9 mouse cellular contexts compared by ENCODE assay signal in genomic region chr8:91051037-91051436, GRCm38 (mm10). TPM values are rescaled to one million over a fixed set of nuclear protein-coding genes. Genes with fewer than 3 reads are reported as not detected.
A peak's percentile ranks its signal among the peaks of the same experiment; 100 is the strongest.
DNase-seq lines count a peak whose midpoint lies in the region; ATAC-seq and TF ChIP-seq lines count a peak whose summit lies in the region.
"Had no signal": no experiment of that assay in that cellular context is flagged by ENCODE, and none has a peak within 500 bp of the region (broad histone marks: within the 10 kb centered on the region; RNA-seq: fewer than 3 reads in every experiment).

No protein-coding gene starts in this region.

- no peak overlapping the region for H3K27ac ChIP-seq in midbrain, embryonic 11.5 days (ENCODE audit: low read depth, low read length)
- no peak overlapping the region for H3K27ac ChIP-seq in midbrain, embryonic 10.5 days (replicated peaks)
- no peak overlapping the region for H3K27ac ChIP-seq in kidney, adult 2 months (ENCODE audit: insufficient read depth, low read depth, low read length)
- H3K27ac ChIP-seq in neural tube, embryonic 14.5 days (ENCODE audit: low read depth, low read length) = peak overlapping the region; percentile 13; the same call in 1 of the 2 replicates

- H3K4me3 ChIP-seq in midbrain, embryonic 11.5 days (ENCODE audit: low read depth, low read length) = no peak overlapping the region
- H3K4me3 ChIP-seq in midbrain, embryonic 10.5 days = no peak overlapping the region
- no peak overlapping the region for H3K4me3 ChIP-seq in kidney, adult 2 months (ENCODE audit: insufficient read depth, low read depth, low read length)
- no peak overlapping the region for H3K4me3 ChIP-seq in neural tube, embryonic 14.5 days (ENCODE audit: low read depth, low read length)

- no peak for TF ChIP-seq CTCF in kidney, adult 2 months (conservative IDR thresholded peaks at IDR 0.05; ENCODE audit: insufficient read depth, insufficient read length, low read depth, low read length)

- H3K4me2 ChIP-seq in midbrain, embryonic 11.5 days = no peak overlapping the region
- H3K4me2 ChIP-seq in neural tube, embryonic 14.5 days (ENCODE audit: low read depth, low read length) = no peak overlapping the region

- peaks cover 9% of the 10 kb centered on the region for H3K36me3 ChIP-seq in midbrain, embryonic 11.5 days (ENCODE audit: control insufficient read depth, insufficient read depth, low read length)
- peaks cover 73% of the 10 kb centered on the region for H3K36me3 ChIP-seq in midbrain, embryonic 10.5 days
- peaks cover 2% of the 10 kb centered on the region for H3K36me3 ChIP-seq in kidney, adult 2 months (ENCODE audit: control insufficient read depth, insufficient read depth, low read length)
- peaks cover 45% of the 10 kb centered on the region for H3K36me3 ChIP-seq in neural tube, embryonic 14.5 days (ENCODE audit: control insufficient read depth, insufficient read depth, low read length)

- ATAC-seq in midbrain, embryonic 11.5 days (ENCODE audit: low FRiP score) = no peak
- no peak for ATAC-seq in neural tube, embryonic 14.5 days (ENCODE audit: low read depth)
- ATAC-seq: Patski had no signal

- DNase-seq in midbrain, embryonic 11.5 days (ENCODE audit: low spot score, missing footprints) = peak; percentile 84
- no peak for DNase-seq in midbrain, embryonic 10.5 days (ENCODE audit: low spot score)
- DNase-seq in cerebellum, adult 11-12 months = peak; percentile 68
- DNase-seq in gastrocnemius, postnatal 10 days = peak; percentile 79
- peak; percentile 75 for DNase-seq in kidney, adult 2 months
- DNase-seq in left cerebral cortex, postnatal 4 days = peak; percentile 93
- DNase-seq in thymus, postnatal 25 days = no peak

- intact Hi-C loops in left cerebral cortex, postnatal 4 days (cut with DNase I) = no loop called here

- no peaks in the 10 kb centered on the region for H3K27me3 ChIP-seq in midbrain, embryonic 11.5 days (ENCODE audit: control insufficient read depth, insufficient read depth, low read length)
- H3K27me3 ChIP-seq in midbrain, embryonic 10.5 days (ENCODE audit: low read depth, poor library complexity, severe bottlenecking) = no peaks in the 10 kb centered on the region
- no peaks in the 10 kb centered on the region for H3K27me3 ChIP-seq in kidney, adult 2 months (replicated peaks; ENCODE audit: control insufficient read depth, insufficient read depth, low read length)
- no peaks in the 10 kb centered on the region for H3K27me3 ChIP-seq in neural tube, embryonic 14.5 days (ENCODE audit: control insufficient read depth, insufficient read depth, low read length)
- H3K27me3 ChIP-seq: Patski had no signal

- no peak overlapping the region for H3K9ac ChIP-seq in midbrain, embryonic 11.5 days (ENCODE audit: low read length)
- no peak overlapping the region for H3K9ac ChIP-seq in neural tube, embryonic 14.5 days (replicated peaks; ENCODE audit: low read depth, low read length)

- 86% methylated on average over 8 of the region's 8 CpGs for WGBS in midbrain, embryonic 11.5 days
- WGBS in midbrain, embryonic 10.5 days = 90% methylated on average over 8 of the region's 8 CpGs
- 30% methylated on average over 8 of the region's 8 CpGs for WGBS in kidney, adult 2 months
- 36% methylated on average over 8 of the region's 8 CpGs for WGBS in neural tube, embryonic 14.5 days

- no peak for TF ChIP-seq POLR2A in kidney, adult 2 months (IDR thresholded peaks at IDR 0.05; ENCODE audit: low read depth, low read length)

- no peaks in the 10 kb centered on the region for H3K4me1 ChIP-seq in midbrain, embryonic 11.5 days (ENCODE audit: control insufficient read depth, insufficient read depth, low read length)
- no peaks in the 10 kb centered on the region for H3K4me1 ChIP-seq in midbrain, embryonic 10.5 days
- H3K4me1 ChIP-seq in kidney, adult 2 months (ENCODE audit: control insufficient read depth, insufficient read depth, low read length) = no peaks in the 10 kb centered on the region
- H3K4me1 ChIP-seq in neural tube, embryonic 14.5 days (ENCODE audit: control insufficient read depth, insufficient read depth, low read length) = no peaks in the 10 kb centered on the region

- H3K9me3 ChIP-seq in midbrain, embryonic 11.5 days (ENCODE audit: control insufficient read depth, low read length) = no peaks in the 10 kb centered on the region
- H3K9me3 ChIP-seq in midbrain, embryonic 10.5 days (replicated peaks) = no peaks in the 10 kb centered on the region
- no peaks in the 10 kb centered on the region for H3K9me3 ChIP-seq in neural tube, embryonic 14.5 days (ENCODE audit: control insufficient read depth, low read length)

RNA-seq across cellular contexts. Expression of gene Rbl2, which starts 18.8 kb away (rescaled TPM):
- 13.6 and 15.7 TPM in 2 replicates for polyA plus RNA-seq in midbrain, embryonic 11.5 days (2014; fragmentation: Nextera tagmentation; extraction: Ambion mirVana)
- 9.3 and 10.2 TPM in 2 replicates for polyA plus RNA-seq in midbrain, embryonic 10.5 days (2016; fragmentation: Nextera tagmentation; extraction: Ambion mirVana)
- total RNA-seq in gastrocnemius, postnatal 10 days (2021) = 10 to 100 TPM; 16.8 to 20.2 TPM
- polyA plus RNA-seq in kidney, adult 2 months (2012; rRNA removed) = 38.1 and 38.6 TPM in 2 replicates
- 10 to 100 TPM; 32.1 to 34.1 TPM for total RNA-seq in left cerebral cortex, postnatal 4 days (2021)
- 28.9 and 30.2 TPM in 2 replicates for polyA plus RNA-seq in neural tube, embryonic 14.5 days (2014; fragmentation: Nextera tagmentation; extraction: Ambion mirVana)

Comparison
In these comparisons a context has a peak if more than half of its experiments do, and no peak if none do; other contexts are left out.
1. DNase-seq: peak in midbrain, embryonic 11.5 days (single experiment), cerebellum, adult 11-12 months (single experiment), gastrocnemius, postnatal 10 days (single experiment), kidney, adult 2 months (single experiment) and left cerebral cortex, postnatal 4 days (single experiment); none in midbrain, embryonic 10.5 days (single experiment) and thymus, postnatal 25 days (single experiment).